Comparison of ENCODE assay signal across 11 mouse cellular contexts in the genomic region with DNA sequence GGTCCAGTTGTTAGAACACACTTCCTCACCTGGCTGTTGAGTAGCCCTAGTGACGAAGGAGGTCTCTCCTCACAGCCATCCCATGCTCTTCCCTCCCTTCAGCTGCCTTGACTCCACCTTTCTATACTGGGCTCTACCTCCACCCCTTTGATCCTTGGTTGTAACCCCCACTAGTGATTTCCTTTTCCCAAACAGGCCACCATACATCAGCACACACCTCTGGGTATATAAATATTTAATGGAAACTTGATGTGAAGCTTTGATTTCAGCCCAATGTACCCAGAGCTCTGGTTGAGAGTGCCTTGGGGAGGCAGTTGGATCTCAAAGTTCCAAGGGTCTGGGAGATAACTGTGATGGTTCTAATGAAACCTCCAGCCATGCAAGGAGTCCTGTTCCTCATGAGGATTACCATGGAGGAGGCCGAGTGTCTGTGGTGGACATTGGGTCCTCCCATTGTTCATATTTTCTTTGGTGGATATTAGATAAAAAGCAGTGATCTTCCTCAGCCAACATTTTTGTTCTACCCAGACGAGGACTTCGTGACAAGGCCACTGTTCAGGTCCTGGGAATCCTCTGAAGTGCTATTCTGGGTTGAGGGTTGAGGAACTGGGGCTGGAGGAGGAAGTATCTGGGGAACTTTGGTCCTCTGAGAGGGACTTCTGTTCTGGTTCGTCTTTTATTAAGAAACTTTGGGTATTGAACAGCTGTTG. TPM values are rescaled to one million over a fixed set of nuclear protein-coding genes. Genes with fewer than 3 reads are reported as not detected.
DNase-seq lines count a peak whose midpoint lies in the region; ATAC-seq and TF ChIP-seq lines count a peak whose summit lies in the region.
"Had no signal": no experiment of that assay in that cellular context is flagged by ENCODE, and none has a peak within 500 bp of the region (broad histone marks: within the 10 kb centered on the region; RNA-seq: fewer than 3 reads in every experiment).

A gene (plus strand): TSS at position 317 of the 710 bp plus-strand sequence.

- H3K4me1 ChIP-seq in kidney, adult 2 months (ENCODE audit: control insufficient read depth, insufficient read depth, low read length), result no peaks in the 10 kb centered on the region
- no peaks in the 10 kb centered on the region for H3K4me1 ChIP-seq in intestine, postnatal 0 days (replicated peaks; ENCODE audit: control insufficient read depth, insufficient read depth, low read length)

- DNase-seq in kidney, postnatal 4 days, result peak; percentile 3 to 6
- no peak for DNase-seq in kidney, adult 2 months
- no peak for DNase-seq in gonadal fat pad, adult 2 months (ENCODE audit: low read depth)
- peak; percentile 15 to 23 for DNase-seq in lung, postnatal 4 days
- DNase-seq in T-cell, adult 2 months (ENCODE audit: low spot score), result no peak
- DNase-seq: adrenal gland, postnatal 25 days; thymus, adult 18-20 months had no signal

- H3K4me2 ChIP-seq in intestine, postnatal 0 days (replicated peaks; ENCODE audit: low read depth), result no peak within 1 kb of the TSS

- TF ChIP-seq POLR2A in kidney, adult 2 months (IDR thresholded peaks at IDR 0.05; ENCODE audit: low read depth, low read length), result no peak

- no peak within 1 kb of the TSS for H3K9ac ChIP-seq in intestine, postnatal 0 days (ENCODE audit: low read depth, low read length)

- H3K9me3 ChIP-seq in intestine, postnatal 0 days (ENCODE audit: control insufficient read depth), result peaks cover 43% of the 10 kb centered on the region

- no peak for TF ChIP-seq CTCF in kidney, adult 2 months (conservative IDR thresholded peaks at IDR 0.05; ENCODE audit: insufficient read depth, insufficient read length, low read depth, low read length)
- no peak for TF ChIP-seq CTCF in intestine, postnatal 0 days (IDR thresholded peaks at IDR 0.05; ENCODE audit: low read depth)

- H3K36me3 ChIP-seq in kidney, adult 2 months (ENCODE audit: control insufficient read depth, insufficient read depth, low read length), result no peaks in the 10 kb centered on the region
- H3K36me3 ChIP-seq in intestine, postnatal 0 days (ENCODE audit: control insufficient read depth, insufficient read depth), result no peaks in the 10 kb centered on the region

- ATAC-seq in common myeloid progenitor, adult 5-6 weeks (replicated peaks; ENCODE audit: low read depth, poor library complexity, severe bottlenecking), result peak; percentile 57
- ATAC-seq in intestine, postnatal 0 days, result no peak
- ATAC-seq: forebrain, embryonic 16.5 days; hindbrain, embryonic 16.5 days had no signal

- WGBS in kidney, adult 2 months, result 49% methylated on average over 5 of the region's 5 CpGs
- WGBS in intestine, postnatal 0 days, result 56% methylated on average over 5 of the region's 5 CpGs

- no peak within 1 kb of the TSS for H3K4me3 ChIP-seq in kidney, adult 2 months (ENCODE audit: insufficient read depth, low read depth, low read length)
- H3K4me3 ChIP-seq in intestine, postnatal 0 days (ENCODE audit: low read depth, low read length), result no peak within 1 kb of the TSS

- no peak within 1 kb of the TSS for H3K27ac ChIP-seq in kidney, adult 2 months (ENCODE audit: insufficient read depth, low read depth, low read length)
- H3K27ac ChIP-seq in intestine, postnatal 0 days (ENCODE audit: low read depth, low read length), result no peak within 1 kb of the TSS

- H3K27me3 ChIP-seq in kidney, adult 2 months (replicated peaks; ENCODE audit: control insufficient read depth, insufficient read depth, low read length), result no peaks in the 10 kb centered on the region
- no peaks in the 10 kb centered on the region for H3K27me3 ChIP-seq in intestine, postnatal 0 days (replicated peaks; ENCODE audit: control insufficient read depth, insufficient read depth, low read length)

RNA-seq across cellular contexts. Expression of the gene that starts here (rescaled TPM):
- 0.08 TPM in 2 replicates for polyA plus RNA-seq in kidney, adult 2 months (2012; rRNA removed)
- 0.15 and 0.18 TPM in 2 replicates for total RNA-seq in common myeloid progenitor, adult 5-6 weeks (2017)
- polyA plus RNA-seq in gonadal fat pad, adult 2 months (2012; rRNA removed), result 52.3 and 83.6 TPM in 2 replicates
- 0.29 and 0.94 TPM in 2 replicates for polyA plus RNA-seq in intestine, postnatal 0 days (2015; fragmentation: Nextera tagmentation; extraction: Ambion mirVana)

Comparison
In these comparisons a context has a peak if more than half of its experiments do, and no peak if none do; other contexts are left out.
1. RNA of the gene that starts here (polyA plus RNA-seq): 52.3 to 83.6 TPM in gonadal fat pad, adult 2 months; 0.29 to 0.94 TPM in intestine, postnatal 0 days and 0.08 TPM in kidney, adult 2 months; every median in the first group is over 10 times any median in the second.
2. DNase-seq: peak in kidney, postnatal 4 days (2 of 2) and lung, postnatal 4 days (2 of 2); none in kidney, adult 2 months (single experiment), gonadal fat pad, adult 2 months (single experiment) and T-cell, adult 2 months (single experiment).
3. Peak in ATAC-seq in common myeloid progenitor, adult 5-6 weeks; RNA of the gene not detected or under 1 TPM.